Mouse (Mus musculus): ENCODE data around the gene Rasgrf1.

DNA sequence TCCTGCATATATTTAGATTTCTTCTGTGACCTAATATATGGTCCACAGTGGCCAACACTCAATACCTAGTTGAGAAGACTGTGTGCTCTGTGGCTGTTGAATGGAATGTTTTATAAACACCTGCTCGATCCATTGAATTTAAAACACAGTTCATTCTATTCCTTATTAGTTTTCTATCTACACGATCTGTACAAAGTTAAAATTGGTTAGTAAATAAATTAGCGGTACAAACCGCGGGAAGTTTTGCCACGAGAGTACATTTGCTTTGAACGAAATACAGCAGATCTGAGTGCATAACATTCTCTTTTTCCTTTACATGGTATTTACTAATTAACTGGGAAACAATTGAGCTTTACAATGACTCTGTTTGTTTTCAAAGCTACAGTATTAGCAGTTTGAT, 27.1 kb upstream of the Rasgrf1 start:
- TF ChIP-seq TAL1 (IDR thresholded peaks at IDR 0.05; ENCODE audit: low read length) (no peak), GATA1 (IDR thresholded peaks at IDR 0.05; ENCODE audit: low read length) (no peak)

All from erythroblast, embryonic 14.5 days (primary cell).